Mouse (Mus musculus) hindbrain, postnatal 0 days (tissue): ENCODE results near the gene Sec61a1. TPM values are rescaled to one million over a fixed set of nuclear protein-coding genes. Genes with fewer than 3 reads are reported as not detected.

Experiments
- ATAC-seq: fragments of 200-750 bp; cut with Nextera tagmentation; 2 replicates; pipeline ENCODE4 v1.8.0; 2017; ENCODE audit warnings: mild to moderate bottlenecking, moderate TSS enrichment, moderate library complexity
- DNase-seq: peaks from one replicate; pipeline ENCODE4 v3.0.0-alpha.2; 2015; ENCODE audit warnings: low spot score
- H3K27ac ChIP-seq: fragments of 300-500 bp; sonication (generic); 2 replicates; pipeline ENCODE4 v1.5.1; 2014; ENCODE audit warnings: mild to moderate bottlenecking
- H3K27me3 ChIP-seq: fragments of 300-500 bp; sonication (generic); 2 replicates; pipeline ENCODE4 v1.6.1; 2014; ENCODE audit warnings: low read length, mixed read lengths; ENCODE audit not compliant: insufficient read depth
- H3K36me3 ChIP-seq: fragments of 300-500 bp; sonication (generic); 2 replicates; pipeline ENCODE4 v1.6.1; 2014; ENCODE audit warnings: low read length, mixed read lengths; ENCODE audit not compliant: insufficient read depth
- H3K4me1 ChIP-seq: fragments of 300-500 bp; sonication (generic); 2 replicates; pipeline ENCODE4 v1.6.1; 2014; ENCODE audit warnings: antibody characterized with exemption, low read length, mixed read lengths; ENCODE audit not compliant: insufficient read depth
- H3K4me2 ChIP-seq: fragments of 300-500 bp; sonication (generic); 2 replicates; pipeline ENCODE4 v1.6.1; 2014; ENCODE audit warnings: low read depth, mild to moderate bottlenecking, low read length, moderate library complexity, mixed read lengths
- H3K4me3 ChIP-seq: fragments of 300-500 bp; sonication (generic); 2 replicates; pipeline ENCODE4 v1.5.1; 2014; ENCODE audit warnings: low read length
- H3K9ac ChIP-seq: fragments of 300-500 bp; sonication (generic); replicated peaks from 2 replicates; pipeline ENCODE4 v1.6.1; 2014; ENCODE audit warnings: mild to moderate bottlenecking, low read length, moderate library complexity, mixed read lengths
- H3K9me3 ChIP-seq: fragments of 300-500 bp; sonication (generic); 2 replicates; pipeline ENCODE4 v1.6.1; 2016; ENCODE audit warnings: low read length, mixed read lengths
- CTCF ChIP-seq: IDR thresholded peaks from 2 replicates; pipeline ENCODE4 v1.5.1; 2016; ENCODE audit warnings: antibody characterized with exemption, control low read depth, low read depth
- WGBS: fragments of 180-500 bp; shearing (Covaris S2); extraction: QIAGEN DNeasy Blood & Tissue Kit; methylation state at CpG from one replicate; pipeline ENCODE4 v1.1.7; 2014; 5-methylcytosine and 5-hydroxymethylcytosine counted together
- polyA plus RNA-seq: library from polyadenylated mRNA; unstranded; fragments of >200 nt; fragmentation: Nextera tagmentation; extraction: Ambion mirVana; gene quantifications from 2 replicates; pipeline ENCODE4 v1.2.1, GENCODE M21; 2015
- total RNA-seq: library from RNA; depleted of rRNA; stranded (reverse); fragments of >200 nt; gene quantifications from 2 replicates; pipeline ENCODE4 v1.2.3, GENCODE M21; 2014

The Sec61a1 gene
- total and polyA plus RNA-seq, 2 experiments from 2014 or later: 133 to 201 TPM

- 0 out of 2 replicates have a peak, but pooled peaks have one; percentile 6 for TF ChIP-seq CTCF
- peaks cover 51% of the 10 kb centered on the region for H3K36me3 ChIP-seq
These were observed 16.4 kb downstream of the Sec61a1 start for GRCm38 (mm10) chr6:88502030-88502970.

GRCm38 (mm10) chr6:88500405-88500767 lies 18.3 kb downstream of the Sec61a1 start:
- Histone ChIP-seq H3K27ac (no peak overlapping the region), H3K9ac (peak overlapping the region; percentile 73; the same call in 1 of the 2 replicates)

More at GRCm38 (mm10) chr6:88502030-88502970, 16.4 kb downstream of the Sec61a1 start:
- H3K4me2 ChIP-seq: no peak overlapping the region
- H3K27ac ChIP-seq: no peak overlapping the region
- H3K9ac ChIP-seq: no peak overlapping the region
- no peaks in the 10 kb centered on the region for H3K9me3 ChIP-seq
- H3K4me3 ChIP-seq: no peak overlapping the region
- 84% methylated on average over 13 of the region's 13 CpGs for WGBS
- DNase-seq: no peak
- no peaks in the 10 kb centered on the region for H3K27me3 ChIP-seq
- no peaks in the 10 kb centered on the region for H3K4me1 ChIP-seq
- ATAC-seq: no peak

GRCm38 (mm10) chr6:88499481-88500404 lies 19.0 kb downstream of the Sec61a1 start:
- Histone ChIP-seq H3K4me2 (peak overlapping the region; percentile 79), H3K9me3 (no peaks in the 10 kb centered on the region), H3K36me3 (peaks cover 28% of the 10 kb centered on the region), H3K9ac (peak overlapping the region; percentile 73), H3K4me1 (no peaks in the 10 kb centered on the region), H3K4me3 (peak overlapping the region; percentile 47), H3K27me3 (no peaks in the 10 kb centered on the region), H3K27ac (peak overlapping the region; percentile 77)
- TF ChIP-seq CTCF: peak; percentile 83
- DNase-seq (peak; percentile 90), ATAC-seq (peak; percentile 92)
- WGBS: 3% methylated on average over 76 of the region's 76 CpGs

More at GRCm38 (mm10) chr6:88500405-88500767, 18.3 kb downstream of the Sec61a1 start:
- no peak for TF ChIP-seq CTCF
- Histone ChIP-seq H3K9me3 (no peaks in the 10 kb centered on the region), H3K4me3 (peak overlapping the region; percentile 47), H3K27me3 (no peaks in the 10 kb centered on the region), H3K4me2 (peak overlapping the region; percentile 79), H3K4me1 (no peaks in the 10 kb centered on the region), H3K36me3 (peaks cover 33% of the 10 kb centered on the region)
- 10% methylated on average over 3 of the region's 3 CpGs for WGBS
- ATAC-seq (peak; percentile 30), DNase-seq (no peak)

GRCm38 (mm10) chr6:88493712-88494111 lies 25.0 kb downstream of the Sec61a1 start:
- Histone ChIP-seq H3K27ac (no peak overlapping the region), H3K4me3 (no peak overlapping the region), H3K9me3 (no peaks in the 10 kb centered on the region), H3K4me2 (no peak overlapping the region), H3K4me1 (no peaks in the 10 kb centered on the region), H3K36me3 (peaks cover 8% of the 10 kb centered on the region; the same call in 1 of the 2 replicates), H3K27me3 (no peaks in the 10 kb centered on the region), H3K9ac (no peak overlapping the region)
- no peak for ATAC-seq
- TF ChIP-seq CTCF: no peak
- 61% methylated on average over 6 of the region's 6 CpGs for WGBS
- DNase-seq: peak; percentile 48

GRCm38 (mm10) chr6:88490629-88491354 lies 27.9 kb downstream of the Sec61a1 start:
- Histone ChIP-seq H3K4me3 (no peak overlapping the region), H3K27me3 (no peaks in the 10 kb centered on the region), H3K9ac (no peak overlapping the region; the same call in 1 of the 2 replicates), H3K27ac (no peak overlapping the region), H3K4me2 (no peak overlapping the region), H3K4me1 (0 out of 2 replicates have a peak, but pooled peaks cover 4% of the 10 kb centered on the region), H3K36me3 (no peaks in the 10 kb centered on the region), H3K9me3 (no peaks in the 10 kb centered on the region)
- peak; percentile 85 for DNase-seq
- TF ChIP-seq CTCF: no peak
- ATAC-seq: peak; percentile 86
- 50% methylated on average over 12 of the region's 12 CpGs for WGBS

GRCm38 (mm10) chr6:88489834-88490233 lies 28.9 kb downstream of the Sec61a1 start:
- ATAC-seq: no peak
- Histone ChIP-seq H3K36me3 (0 out of 2 replicates have a peak, but pooled peaks cover 8% of the 10 kb centered on the region), H3K4me3 (no peak overlapping the region), H3K4me1 (0 out of 2 replicates have a peak, but pooled peaks cover 4% of the 10 kb centered on the region), H3K27me3 (no peaks in the 10 kb centered on the region), H3K27ac (no peak overlapping the region), H3K9me3 (no peaks in the 10 kb centered on the region), H3K4me2 (no peak overlapping the region), H3K9ac (no peak overlapping the region)
- no peak for TF ChIP-seq CTCF
- WGBS: 78% methylated on average over 6 of the region's 6 CpGs
- DNase-seq: no peak
